Mouse (Mus musculus): ENCODE measurements around the gene Efemp2.

Gene Efemp2

GRCm38 (mm10) chr19:5455037-5455436 lies 18.7 kb upstream of the Efemp2 start:
- DNase-seq: no peak

GRCm38 (mm10) chr19:5455568-5455967 lies 18.2 kb upstream of the Efemp2 start:
- DNase-seq: no peak

GRCm38 (mm10) chr19:5456241-5456921 lies 17.4 kb upstream of the Efemp2 start:
- DNase-seq: no peak

GRCm38 (mm10) chr19:5456922-5457745 lies 16.6 kb upstream of the Efemp2 start:
- peak; percentile 96 for DNase-seq

- no peak for DNase-seq
These were observed 15.9 kb upstream of the Efemp2 start, which contains the start of gene Ccdc85b for GRCm38 (mm10) chr19:5457746-5458442. Gene Ccdc85b (minus strand): TSS chr19:5457894.

- DNase-seq: no peak
These were observed 14.7 kb upstream of the Efemp2 start for GRCm38 (mm10) chr19:5459019-5459418.

- DNase-seq: no peak
These were observed 13.9 kb upstream of the Efemp2 start for GRCm38 (mm10) chr19:5459896-5460295.

- DNase-seq: peak; percentile 83
These were observed 13.3 kb upstream of the Efemp2 start, which contains the start of gene Fibp for GRCm38 (mm10) chr19:5460465-5460911. Gene Fibp (plus strand): TSS chr19:5460615.

GRCm38 (mm10) chr19:5461411-5461810 lies 12.3 kb upstream of the Efemp2 start:
- DNase-seq: no peak

GRCm38 (mm10) chr19:5463212-5463611 lies 10.5 kb upstream of the Efemp2 start:
- no peak for DNase-seq

- peak; percentile 70 for DNase-seq
These were observed 9.8 kb upstream of the Efemp2 start for GRCm38 (mm10) chr19:5463791-5464562.

- no peak for DNase-seq
These were observed 8.7 kb upstream of the Efemp2 start for GRCm38 (mm10) chr19:5465037-5465436.

GRCm38 (mm10) chr19:5466916-5467500 lies 6.7 kb upstream of the Efemp2 start:
- DNase-seq: no peak

- DNase-seq: no peak
These were observed 5.4 kb upstream of the Efemp2 start, which contains the start of gene Ctsw for GRCm38 (mm10) chr19:5468374-5468773. Gene Ctsw (minus strand): TSS chr19:5468507.

- DNase-seq: no peak
These were observed 1.9 kb upstream of the Efemp2 start for GRCm38 (mm10) chr19:5471846-5472245.

- no peak for DNase-seq
These were observed 897 bp upstream of the Efemp2 start for GRCm38 (mm10) chr19:5472857-5473256.

- no peak for DNase-seq
These were observed 721 bp downstream of the Efemp2 start for GRCm38 (mm10) chr19:5474281-5475068.

- no peak for DNase-seq
These were observed 1.4 kb downstream of the Efemp2 start for GRCm38 (mm10) chr19:5475069-5475714.

- no peak for DNase-seq
These were observed 3.4 kb downstream of the Efemp2 start for GRCm38 (mm10) chr19:5477004-5477667.

- no peak for DNase-seq
These were observed 4.0 kb downstream of the Efemp2 start for GRCm38 (mm10) chr19:5477668-5478300.
